Mouse (Mus musculus) left cerebral cortex, adult 9 months (tissue): ENCODE results near the gene Jarid2.

Source experiments
- DNase-seq, 2 experiments: peaks; one replicate each; pipeline ENCODE4 v3.0.0; 2022; ENCODE audit warnings: low spot score in 2 of 2

The Jarid2 gene

GRCm38 (mm10) chr13:44833353-44833752 is 104.1 kb downstream of the Jarid2 start:
- peak in 1 of 2 experiments; percentile 62 for DNase-seq

- DNase-seq = no peak
Observed at GRCm38 (mm10) chr13:44837445-44837844, 108.2 kb downstream of the Jarid2 start.

DNA sequence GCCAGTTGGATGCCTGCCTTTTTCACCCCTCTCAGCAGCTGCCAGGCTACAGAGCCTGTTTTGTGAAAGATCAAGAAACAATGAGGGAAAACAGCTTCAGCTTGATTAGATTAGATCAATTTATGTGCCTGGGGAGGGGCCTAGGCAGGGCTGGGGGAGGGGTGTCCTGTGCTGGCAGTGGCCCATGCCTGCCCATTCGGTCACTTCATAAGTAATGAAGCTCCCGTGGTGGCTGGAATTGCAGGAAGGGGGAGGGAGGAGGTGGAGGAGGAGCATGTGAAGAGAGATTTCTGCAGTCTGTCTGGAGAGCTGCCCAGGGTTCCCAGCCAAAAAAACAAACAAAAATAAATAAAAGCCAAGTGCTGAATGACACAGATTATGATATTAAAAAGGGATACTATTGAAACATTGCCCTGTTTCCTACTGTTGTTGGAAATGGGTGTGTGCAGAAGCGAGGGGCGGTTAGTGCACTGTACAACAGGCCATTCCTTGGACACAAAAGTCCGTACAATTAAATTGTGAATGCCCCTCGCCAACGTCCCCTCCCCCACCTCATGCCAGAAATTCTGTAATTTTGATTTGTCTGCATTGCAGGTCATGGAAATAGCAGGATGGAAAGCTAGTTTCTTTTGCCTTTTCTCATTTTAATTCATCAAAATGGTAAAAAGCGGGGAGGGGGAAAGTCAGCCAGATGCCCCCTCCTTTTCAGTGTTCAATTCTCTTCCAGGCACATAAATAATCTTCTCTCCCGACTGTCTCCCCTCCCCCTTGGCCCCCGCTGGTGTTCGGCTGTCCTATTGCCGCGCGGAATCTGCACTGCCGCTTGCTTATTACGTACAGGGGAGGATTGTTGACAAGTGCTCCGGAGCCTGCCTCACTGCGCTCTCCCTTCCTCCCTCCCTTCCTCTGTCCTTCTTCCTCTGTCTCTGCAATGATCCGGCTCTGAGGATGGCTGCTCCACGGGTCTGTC is 110.9 kb downstream of the Jarid2 start:
- DNase-seq = peak; percentile 38 to 75

DNA sequence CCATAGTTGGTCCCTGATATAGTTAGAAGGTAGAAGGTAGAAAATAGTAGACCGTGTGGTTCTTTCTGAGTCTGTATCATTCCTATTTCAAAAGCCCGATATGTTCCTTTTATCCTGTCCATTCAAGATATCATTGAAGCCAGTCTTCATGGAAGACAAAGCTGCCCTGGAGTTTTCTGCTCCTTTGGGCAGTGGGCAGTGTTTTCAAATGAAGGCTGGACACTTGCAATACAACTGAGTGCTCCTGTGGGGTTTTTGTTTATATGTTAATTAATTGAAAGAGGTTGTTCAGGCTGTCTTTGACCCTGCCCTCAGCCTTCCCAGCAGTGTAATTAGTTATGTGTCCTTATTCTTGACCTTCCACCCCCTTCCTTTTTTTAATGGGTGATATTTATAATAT is 122.2 kb downstream of the Jarid2 start:
- no peak for DNase-seq

GRCm38 (mm10) chr13:44852024-44852423 is 122.8 kb downstream of the Jarid2 start:
- DNase-seq = no peak

- DNase-seq = no peak
Observed at GRCm38 (mm10) chr13:44865566-44865965, 136.3 kb downstream of the Jarid2 start.

- peak; percentile 31 to 59 for DNase-seq
Observed at GRCm38 (mm10) chr13:44868037-44868650, 138.9 kb downstream of the Jarid2 start.

DNA sequence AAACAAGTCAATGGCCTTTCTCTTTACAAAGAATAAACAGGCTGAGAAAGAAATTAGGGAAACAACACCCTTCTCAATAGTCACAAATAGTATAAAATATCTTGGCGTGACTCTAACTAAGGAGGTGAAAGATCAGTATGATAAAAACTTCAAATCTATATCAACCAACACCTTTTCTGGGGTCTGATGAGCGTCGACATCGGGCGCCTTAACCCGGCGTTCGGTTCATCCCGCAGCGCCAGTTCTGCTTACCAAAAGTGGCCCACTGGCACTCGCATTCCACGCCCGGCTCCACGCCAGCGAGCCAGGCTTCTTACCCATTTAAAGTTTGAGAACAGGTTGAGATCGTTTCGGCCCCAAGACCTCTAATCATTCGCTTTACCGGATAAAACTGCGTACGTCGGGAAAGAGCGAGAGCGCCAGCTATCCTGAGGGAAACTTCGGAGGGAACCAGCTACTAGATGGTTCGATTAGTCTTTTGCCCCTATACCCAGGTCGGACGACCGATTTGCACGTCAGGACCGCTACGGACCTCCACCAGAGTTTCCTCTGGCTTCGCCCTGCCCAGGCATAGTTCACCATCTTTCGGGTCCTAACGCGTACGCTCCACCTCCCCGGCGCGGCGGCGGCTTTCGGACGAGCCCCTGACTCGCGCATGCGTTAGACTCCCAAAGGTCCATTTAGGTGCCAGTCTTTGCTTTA is 140.3 kb downstream of the Jarid2 start:
- DNase-seq = peak; percentile 72 to 98

DNA sequence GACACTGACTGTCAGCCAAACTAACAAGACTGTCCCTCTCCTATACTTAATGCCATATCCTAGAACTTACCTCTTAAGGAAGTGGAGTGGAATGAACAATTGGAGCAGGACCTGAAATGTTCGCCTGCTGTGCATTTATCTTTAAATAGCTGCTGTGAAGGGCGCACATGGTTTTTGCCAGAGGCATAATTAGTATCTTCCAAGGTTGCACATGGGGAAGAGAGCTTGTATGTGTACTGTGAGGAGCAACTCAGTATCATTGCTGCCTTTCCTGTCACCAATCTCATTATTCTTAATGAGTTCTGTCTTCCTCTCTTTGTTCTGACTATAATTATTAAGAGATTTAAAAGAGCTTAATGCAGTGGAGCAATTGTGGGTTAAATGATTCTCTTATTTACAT is 147.5 kb downstream of the Jarid2 start:
- no peak for DNase-seq

DNA sequence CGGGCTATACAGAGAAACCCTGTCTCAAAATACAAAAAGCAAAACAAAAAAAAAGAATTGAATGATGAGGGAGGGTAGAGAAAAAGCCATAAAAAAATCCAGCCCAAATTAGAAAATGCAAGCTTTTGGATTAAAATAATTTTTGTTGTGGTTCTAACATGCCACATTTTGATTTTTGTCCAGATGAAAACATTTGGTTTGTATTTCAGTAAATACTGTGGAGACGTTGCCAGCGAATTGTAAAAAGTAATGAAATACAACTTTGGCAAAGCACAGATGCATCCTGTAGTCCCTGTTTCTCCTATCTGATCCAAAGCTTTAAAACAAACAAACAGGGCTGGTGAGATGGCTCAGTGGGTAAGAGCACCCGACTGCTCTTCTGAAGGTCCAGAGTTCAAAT is 151.7 kb downstream of the Jarid2 start:
- DNase-seq = no peak

- no peak for DNase-seq
Observed at GRCm38 (mm10) chr13:44886221-44886620, 156.9 kb downstream of the Jarid2 start.

GRCm38 (mm10) chr13:44890612-44891011 is 161.3 kb downstream of the Jarid2 start:
- no peak for DNase-seq

- no peak for DNase-seq
Observed at GRCm38 (mm10) chr13:44891813-44892730, 162.8 kb downstream of the Jarid2 start.

- DNase-seq = no peak
Observed at GRCm38 (mm10) chr13:44896211-44896610, 166.9 kb downstream of the Jarid2 start.

GRCm38 (mm10) chr13:44902299-44902698 is 173.0 kb downstream of the Jarid2 start:
- no peak for DNase-seq

DNA sequence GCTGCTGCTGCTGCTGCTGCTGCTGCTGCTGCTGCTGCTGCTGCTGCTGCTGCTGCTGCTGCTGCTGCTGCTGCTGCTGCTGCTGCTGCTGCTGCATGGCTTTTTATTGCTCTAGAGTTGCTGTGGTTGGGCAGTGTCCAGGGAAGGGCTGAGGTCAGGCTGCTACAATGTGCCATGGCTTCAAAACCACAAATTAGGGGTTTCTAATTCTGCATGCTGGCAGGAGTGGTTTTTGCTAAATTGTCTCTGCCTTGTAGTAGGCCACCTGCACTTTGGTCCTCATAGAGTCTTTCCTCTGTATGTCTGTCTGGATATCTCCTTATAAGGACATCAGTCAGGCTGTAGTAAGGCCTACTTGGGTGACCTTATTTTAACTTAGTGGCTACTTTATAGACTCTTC is 174.1 kb downstream of the Jarid2 start:
- no peak for DNase-seq

DNA sequence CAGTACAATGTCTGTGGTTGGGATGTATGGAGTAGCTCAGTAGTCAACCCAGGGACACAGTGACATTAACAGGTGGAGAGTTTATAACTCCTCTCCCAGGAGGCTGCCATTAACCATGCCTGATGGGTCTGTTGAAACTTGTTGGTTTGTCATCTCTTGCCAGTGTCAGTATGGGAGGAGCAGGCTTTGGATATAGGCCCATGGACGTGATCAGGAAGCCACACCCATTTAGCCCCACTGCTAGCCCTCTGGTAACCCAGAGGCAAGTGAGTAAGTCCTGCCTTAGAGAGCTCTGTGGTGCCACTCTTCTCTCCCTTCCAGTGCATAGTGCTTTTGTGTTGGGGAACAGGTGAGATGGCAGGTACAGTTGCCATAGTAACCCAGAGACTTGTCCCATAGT is 175.0 kb downstream of the Jarid2 start:
- no peak for DNase-seq

GRCm38 (mm10) chr13:44906141-44906540 is 176.9 kb downstream of the Jarid2 start:
- no peak for DNase-seq

- DNase-seq = peak; percentile 76 to 95
Observed at GRCm38 (mm10) chr13:44907702-44908101, 178.4 kb downstream of the Jarid2 start.

DNA sequence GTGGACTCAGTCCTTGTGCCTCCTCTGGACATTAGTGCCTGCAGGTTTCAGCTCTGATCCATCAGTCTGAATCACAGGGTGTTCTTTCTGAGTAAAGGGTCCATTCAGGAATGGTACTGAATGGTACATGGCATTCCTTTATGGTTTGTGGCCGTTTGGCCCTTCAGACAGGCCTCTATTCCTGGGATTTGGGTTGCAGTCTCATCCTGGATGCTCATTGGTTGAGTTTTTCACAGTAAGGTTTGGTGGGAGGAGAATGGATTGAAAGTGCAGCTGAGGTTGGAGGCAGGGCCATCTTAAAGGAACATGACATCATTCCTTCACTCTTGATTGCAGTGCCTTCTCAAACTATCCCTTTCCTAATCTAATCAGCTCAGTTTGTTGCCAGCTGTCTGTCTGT is 179.5 kb downstream of the Jarid2 start:
- no peak for DNase-seq

DNA sequence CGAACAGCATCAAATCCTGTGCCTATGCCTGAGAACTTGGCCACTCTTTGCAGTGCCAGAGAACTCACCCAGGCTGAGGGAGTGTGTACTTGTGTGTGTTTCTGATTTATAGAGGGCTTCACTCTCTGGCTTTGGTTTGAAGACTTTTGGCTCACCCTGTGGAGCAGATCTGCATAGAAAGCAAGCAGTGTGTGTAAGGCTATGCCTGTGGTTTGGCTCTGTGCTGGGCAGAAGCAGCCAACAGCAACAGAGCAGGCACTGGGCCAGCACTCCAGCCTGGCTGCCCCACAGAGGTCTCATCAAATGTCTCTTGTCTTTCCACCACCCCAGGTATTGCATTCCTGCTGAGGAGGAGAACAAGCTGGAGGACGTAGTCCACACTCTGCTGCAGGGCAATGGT is 183.6 kb downstream of the Jarid2 start:
- DNase-seq = peak in 1 of 2 experiments; percentile 23
